Mouse (Mus musculus) adrenal gland, adult 2 months (tissue): ENCODE measurements around the gene Prss58. TPM values are rescaled to one million over a fixed set of nuclear protein-coding genes. Genes with fewer than 3 reads are reported as not detected.

ENCODE experiments used
- DNase-seq: peaks from one replicate; pipeline ENCODE4 v3.0.0; 2021
- long read RNA-seq: library from polyadenylated mRNA; stranded (forward); transcript quantifications from one replicate; pipeline ENCODE4 v2.0.0, GENCODE M21; 2021
- polyA plus RNA-seq: library from polyadenylated mRNA; depleted of rRNA; stranded (reverse); fragments of >200 nt; gene quantifications from 2 replicates; pipeline ENCODE4 v1.2.3, GENCODE M21; 2012; rRNA removed
- total RNA-seq, 2 experiments: library from RNA; stranded (reverse); gene quantifications; 2 replicates each; pipeline ENCODE4 v1.2.3; 2021

Gene Prss58
- total RNA-seq = not detected
- polyA plus RNA-seq = not detected in 2 replicates
- long read RNA-seq = 0 reads

GRCm38 (mm10) chr6:40900287-40900686 is at the start of gene Prss58:
Prss58 (minus strand) TSS chr6:40900387.
- DNase-seq = no peak

DNA sequence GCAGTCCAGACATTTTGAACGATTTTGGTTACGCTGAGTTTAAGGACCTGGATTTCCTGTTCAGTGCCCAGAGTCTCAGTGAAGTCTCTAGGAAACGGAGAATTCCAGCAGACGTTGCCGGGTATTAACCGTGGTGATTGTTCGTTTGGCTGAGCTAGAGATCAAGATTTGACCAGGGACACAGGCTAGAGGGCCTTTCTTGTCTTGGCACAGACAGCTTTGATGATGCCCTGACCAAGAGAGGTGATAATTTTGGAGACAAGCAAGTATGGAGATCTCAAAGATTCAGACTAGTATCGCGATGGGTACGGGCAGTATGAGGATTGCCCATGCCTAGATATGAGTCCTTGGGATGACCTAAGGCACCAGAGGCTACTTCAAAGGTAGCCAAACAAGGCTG is 40.3 kb upstream of the Prss58 start, which contains the start of gene 1700074P13Rik:
Gene 1700074P13Rik, minus strand, starts transcription at position 101 of the 400 bp plus-strand sequence.
- no peak for DNase-seq

GRCm38 (mm10) chr6:40919954-40920353 is 19.8 kb upstream of the Prss58 start:
- DNase-seq = no peak

GRCm38 (mm10) chr6:40894716-40895115 is 5.5 kb downstream of the Prss58 start:
- DNase-seq = no peak

- peak; percentile 27 for DNase-seq
These were observed 6.6 kb downstream of the Prss58 start for GRCm38 (mm10) chr6:40893577-40893976.

DNA sequence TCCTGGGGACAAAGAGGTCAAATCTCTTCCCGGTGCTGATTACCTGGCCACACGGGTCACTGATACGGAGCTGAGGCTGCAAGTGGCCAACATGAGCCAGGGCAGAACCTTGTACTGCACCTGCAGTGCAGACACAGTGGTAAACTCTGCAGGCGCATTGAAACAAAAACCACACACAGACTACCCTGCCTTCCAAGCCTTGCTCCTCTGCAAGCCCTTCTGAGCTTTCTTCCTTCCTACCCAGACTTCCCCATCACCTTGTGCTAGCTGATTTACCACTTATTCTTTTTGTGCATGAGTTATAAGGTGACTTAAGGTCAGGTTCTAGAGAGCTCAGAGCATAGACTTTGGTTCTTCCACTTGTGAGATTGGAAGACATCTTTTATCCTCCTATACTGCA is 8.4 kb downstream of the Prss58 start:
- DNase-seq = no peak

DNA sequence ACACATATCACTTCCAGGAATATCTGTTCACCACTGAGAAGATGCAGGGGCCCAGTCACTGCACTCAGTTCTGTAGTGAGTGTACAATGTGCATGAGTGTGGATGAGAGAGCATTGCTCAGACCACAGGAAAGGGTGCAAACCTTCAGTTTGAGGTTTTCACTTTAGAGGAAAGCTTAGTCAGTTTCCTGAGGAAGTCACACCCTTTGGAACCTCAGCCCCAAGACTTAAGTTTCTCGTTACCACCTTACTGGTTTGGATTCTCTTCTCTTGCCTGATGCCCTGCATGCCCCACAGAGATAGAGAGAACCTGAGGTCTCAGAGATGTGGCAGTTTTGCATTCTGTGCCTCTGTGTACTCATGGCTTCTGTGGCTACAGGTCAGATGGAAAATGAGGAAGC is 9.2 kb downstream of the Prss58 start:
- no peak for DNase-seq

GRCm38 (mm10) chr6:40887394-40887793 is 12.8 kb downstream of the Prss58 start, which contains the start of gene Moxd2:
Moxd2 (minus strand) TSS chr6:40887494.
- no peak for DNase-seq

GRCm38 (mm10) chr6:40845283-40845682 is 54.9 kb downstream of the Prss58 start:
- no peak for DNase-seq

Other genes starting within 250 kb of the Prss58 start
- not detected for gene Moxd2, start 12.9 kb downstream of the Prss58 start, total RNA-seq
- not detected in 2 replicates for gene Moxd2, start 12.9 kb downstream of the Prss58 start, polyA plus RNA-seq
- gene 1700074P13Rik, start 40.2 kb upstream of the Prss58 start, total RNA-seq = not detected
- not detected in 2 replicates for gene 1700074P13Rik, start 40.2 kb upstream of the Prss58 start, polyA plus RNA-seq
- not detected for gene Gm4744, start 51.5 kb upstream of the Prss58 start, total RNA-seq
- gene Gm4744, start 51.5 kb upstream of the Prss58 start, polyA plus RNA-seq = not detected in 2 replicates
- gene 1810009J06Rik, start 64.4 kb upstream of the Prss58 start, total RNA-seq = not detected
- not detected in 2 replicates for gene 1810009J06Rik, start 64.4 kb upstream of the Prss58 start, polyA plus RNA-seq
- not detected for gene Gm2663, start 99.1 kb upstream of the Prss58 start, total RNA-seq
- not detected in 2 replicates for gene Gm2663, start 99.1 kb upstream of the Prss58 start, polyA plus RNA-seq
- not detected for gene 2210010C04Rik, start 135.1 kb upstream of the Prss58 start, total RNA-seq
- gene 2210010C04Rik, start 135.1 kb upstream of the Prss58 start, polyA plus RNA-seq = 0.08 TPM in 1 of 2 replicates, not detected in the other